19 mouse cellular contexts compared by ENCODE assay signal in genomic region chr15:82996431-82996830, GRCm38 (mm10). TPM values are rescaled to one million over a fixed set of nuclear protein-coding genes. Genes with fewer than 3 reads are reported as not detected.
"Had no signal": no experiment of that assay in that cellular context is flagged by ENCODE, and none has a peak within 500 bp of the region (broad histone marks: within the 10 kb centered on the region; RNA-seq: fewer than 3 reads in every experiment).

No protein-coding gene starts in this region.

- H3K4me2 ChIP-seq: liver, embryonic 13.5 days; midbrain, embryonic 13.5 days; neural tube, embryonic 13.5 days; stomach, embryonic 15.5 days had no signal

- H3K9me3 ChIP-seq: liver, embryonic 13.5 days; megakaryocyte, embryonic 14.5 days; midbrain, embryonic 10.5 days; midbrain, embryonic 13.5 days; neural tube, embryonic 13.5 days; stomach, embryonic 15.5 days had no signal

- H3K36me3 ChIP-seq: liver, embryonic 13.5 days; midbrain, embryonic 10.5 days; midbrain, embryonic 13.5 days; neural tube, embryonic 13.5 days; stomach, embryonic 15.5 days had no signal

- H3K4me3 ChIP-seq: left cerebral cortex, adult 2 months; liver, embryonic 13.5 days; megakaryocyte, embryonic 14.5 days; midbrain, embryonic 10.5 days; midbrain, embryonic 13.5 days; myocyte; neural tube, embryonic 13.5 days; stomach, embryonic 15.5 days had no signal

- ATAC-seq: lung, postnatal 0 days; midbrain, embryonic 13.5 days; midbrain, embryonic 16.5 days had no signal

- H3K4me1 ChIP-seq: liver, embryonic 13.5 days had no signal

- H3K27me3 ChIP-seq: liver, embryonic 13.5 days; stomach, embryonic 15.5 days had no signal

- DNase-seq: kidney, adult 2 months; layer of hippocampus, postnatal 36 days; liver, embryonic 13.5 days; lung, adult 2 months; lung, postnatal 36 days; retina, postnatal 1 day; right cerebral cortex, postnatal 25 days; spleen, adult 18-20 months; thymus, postnatal 25 days had no signal

- H3K9ac ChIP-seq: liver, embryonic 13.5 days; midbrain, embryonic 13.5 days; neural tube, embryonic 13.5 days; stomach, embryonic 15.5 days had no signal

- H3K27ac ChIP-seq: kidney, postnatal 0 days; liver, embryonic 13.5 days; stomach, embryonic 15.5 days had no signal

RNA-seq across cellular contexts. Expression of gene Nfam1, which starts 36.7 kb away (rescaled TPM):
- polyA plus RNA-seq: myocyte had no signal
